Mouse (Mus musculus): ENCODE data around the gene Pus7. TPM values are rescaled to one million over a fixed set of nuclear protein-coding genes. Genes with fewer than 3 reads are reported as not detected.

Pus7 gene
- polyA plus RNA-seq, 1 experiment: 12.0 TPM

DNA sequence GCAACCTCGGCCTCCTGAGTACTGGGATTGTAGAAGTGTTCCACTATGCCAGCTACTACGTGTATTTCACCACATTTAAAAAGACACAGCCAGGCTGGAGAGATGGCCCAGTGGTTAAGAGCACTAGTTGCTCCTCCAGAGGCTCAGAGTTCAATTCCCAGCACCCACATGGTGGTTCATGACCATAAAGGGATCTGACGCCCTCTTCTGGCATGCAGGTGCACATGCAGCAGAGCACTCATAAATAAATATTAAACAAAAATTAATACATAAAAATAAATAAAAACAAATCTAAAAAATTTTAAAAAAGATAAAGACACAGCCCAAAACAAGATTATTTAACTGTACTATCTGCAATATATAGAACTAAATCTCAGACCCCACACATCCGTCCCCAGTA lies 3.0 kb downstream of the Pus7 start:
- Histone ChIP-seq H3K4me3 (ENCODE audit: insufficient read depth, low read depth, low read length) (no peak overlapping the region), H3K4me1 (ENCODE audit: control insufficient read depth, insufficient read depth, insufficient read length, low read length) (no peaks in the 10 kb centered on the region), H3K27ac (replicated peaks; ENCODE audit: low read depth, low read length) (no peak overlapping the region)

DNA sequence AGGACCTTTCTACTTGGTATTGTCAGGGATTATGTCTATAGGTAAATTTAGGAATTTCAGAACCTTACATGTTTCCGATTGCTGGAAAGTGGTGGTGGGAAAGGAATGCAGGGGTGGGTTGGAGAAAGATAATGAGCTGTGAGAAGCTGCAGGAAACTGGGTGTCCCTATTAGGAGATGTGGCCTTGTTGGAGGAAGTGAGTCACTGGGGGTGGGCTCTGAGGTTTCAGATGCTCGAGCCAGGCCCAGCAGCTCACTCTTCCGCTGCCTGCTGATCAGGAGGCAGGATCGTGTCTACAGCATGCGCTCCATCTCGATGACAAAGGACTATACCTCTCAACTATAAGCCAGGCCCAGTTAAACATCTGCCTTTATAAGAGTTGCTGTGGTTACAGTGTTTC lies 9.3 kb downstream of the Pus7 start:
- Histone ChIP-seq H3K4me1 (ENCODE audit: control insufficient read depth, insufficient read depth, insufficient read length, low read length) (no peaks in the 10 kb centered on the region), H3K4me3 (ENCODE audit: insufficient read depth, low read depth, low read length) (no peak overlapping the region), H3K27ac (replicated peaks; ENCODE audit: low read depth, low read length) (no peak overlapping the region)

DNA sequence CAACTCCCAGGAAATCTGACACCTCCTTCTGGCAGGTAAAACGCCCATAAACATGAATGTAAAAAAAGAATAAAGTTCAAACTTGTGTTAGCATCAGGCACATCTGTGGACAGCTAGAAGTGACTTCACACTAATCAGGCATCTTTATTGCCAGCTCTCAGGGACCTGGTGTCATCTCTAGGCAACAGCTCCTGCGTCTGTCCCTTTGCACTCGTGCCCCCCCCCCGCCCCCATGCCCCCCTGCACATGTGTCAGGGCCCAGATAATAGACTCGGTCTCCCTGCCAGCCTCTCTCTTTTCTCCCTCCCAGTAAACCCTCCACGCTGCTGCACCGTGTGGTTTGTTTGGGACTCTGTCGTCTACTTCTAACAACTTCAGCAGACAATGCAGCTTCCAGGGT lies 12.4 kb downstream of the Pus7 start:
- Histone ChIP-seq H3K4me1 (ENCODE audit: control insufficient read depth, insufficient read depth, insufficient read length, low read length) (no peaks in the 10 kb centered on the region), H3K27ac (replicated peaks; ENCODE audit: low read depth, low read length) (no peak overlapping the region), H3K4me3 (ENCODE audit: insufficient read depth, low read depth, low read length) (no peak overlapping the region)

DNA sequence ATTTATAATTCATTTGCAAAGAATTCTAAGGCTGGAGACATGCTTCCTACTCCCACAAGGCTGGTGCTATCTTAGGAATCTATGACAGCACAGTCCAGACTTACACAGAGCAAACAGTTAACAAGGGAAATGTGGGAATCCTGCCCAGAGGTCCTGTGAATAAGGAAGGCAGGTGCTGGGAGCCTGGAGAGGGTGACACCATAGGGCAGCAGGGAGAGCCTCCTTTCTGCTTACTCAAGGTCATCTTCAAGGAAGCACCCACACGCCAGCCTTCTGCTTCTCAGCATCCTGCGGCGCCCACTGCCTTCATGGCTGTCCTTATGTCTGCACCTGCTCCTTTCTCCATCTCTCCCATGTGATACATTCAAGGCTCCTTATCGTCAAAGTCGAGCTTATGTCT lies 19.0 kb downstream of the Pus7 start:
- H3K27ac ChIP-seq (replicated peaks; ENCODE audit: low read depth, low read length): no peak overlapping the region
- no peaks in the 10 kb centered on the region for H3K4me1 ChIP-seq (ENCODE audit: control insufficient read depth, insufficient read depth, insufficient read length, low read length)
- no peak overlapping the region for H3K4me3 ChIP-seq (ENCODE audit: insufficient read depth, low read depth, low read length)

DNA sequence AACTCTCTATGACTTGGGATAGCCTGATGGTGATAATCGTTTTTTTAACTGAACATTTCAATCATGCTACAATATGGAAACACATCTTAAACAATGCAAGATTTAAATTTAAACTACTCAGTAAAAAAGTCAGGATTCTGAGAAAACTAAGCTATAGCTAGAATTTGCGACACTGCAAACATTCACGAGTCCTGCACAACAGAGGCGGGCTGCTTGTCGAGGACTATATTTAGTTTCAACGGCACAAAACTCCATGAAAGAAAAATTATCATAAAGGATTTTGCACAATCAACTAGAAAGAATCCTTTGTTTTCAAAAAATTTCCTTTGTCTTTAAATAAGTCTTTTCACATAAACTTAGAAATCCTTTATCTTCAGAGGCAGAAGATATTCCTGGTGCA lies 21.0 kb downstream of the Pus7 start:
- no peak overlapping the region for H3K27ac ChIP-seq (replicated peaks; ENCODE audit: low read depth, low read length)
- H3K4me1 ChIP-seq (ENCODE audit: control insufficient read depth, insufficient read depth, insufficient read length, low read length): no peaks in the 10 kb centered on the region
- H3K4me3 ChIP-seq (ENCODE audit: insufficient read depth, low read depth, low read length): no peak overlapping the region

DNA sequence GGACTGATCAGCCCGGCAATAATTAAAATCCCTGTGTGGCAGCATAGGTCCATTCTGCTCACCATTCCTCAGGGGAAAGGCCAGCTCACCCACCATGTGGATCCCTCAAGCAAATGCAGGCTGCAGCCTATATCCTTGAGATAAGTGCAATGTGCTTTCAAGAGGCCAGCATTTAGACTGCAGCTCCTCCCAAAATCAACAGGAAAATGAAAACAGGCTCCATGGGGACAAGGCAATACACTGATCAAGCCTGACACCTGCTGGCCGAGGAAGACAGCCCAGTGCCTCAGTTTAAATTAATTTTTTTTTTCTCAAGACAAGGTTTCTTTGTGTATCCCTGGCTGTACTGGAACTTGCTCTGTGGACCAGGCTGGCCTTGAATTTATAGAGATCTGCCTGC lies 24.9 kb downstream of the Pus7 start:
- H3K4me3 ChIP-seq (ENCODE audit: insufficient read depth, low read depth, low read length): no peak overlapping the region
- no peak overlapping the region for H3K27ac ChIP-seq (replicated peaks; ENCODE audit: low read depth, low read length)
- no peaks in the 10 kb centered on the region for H3K4me1 ChIP-seq (ENCODE audit: control insufficient read depth, insufficient read depth, insufficient read length, low read length)

DNA sequence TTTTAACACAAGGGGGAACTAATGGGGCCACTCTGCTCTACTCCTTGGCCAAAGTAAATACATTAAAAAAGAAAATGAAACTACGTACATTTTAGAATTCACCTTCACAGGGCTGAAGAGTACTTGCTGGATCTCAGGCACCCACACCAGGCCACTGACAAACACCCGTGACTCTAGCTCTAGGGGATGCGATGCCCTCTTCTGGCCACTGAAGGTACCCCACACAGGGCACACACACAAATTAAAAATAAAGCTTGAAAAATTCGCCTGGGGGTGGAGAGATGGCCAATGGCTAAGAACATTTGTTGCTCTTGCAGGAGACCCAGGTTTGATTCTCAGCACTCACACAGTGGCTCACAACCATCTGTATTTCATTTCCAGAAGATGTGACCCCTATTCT lies 27.1 kb downstream of the Pus7 start:
- no peak overlapping the region for H3K27ac ChIP-seq (replicated peaks; ENCODE audit: low read depth, low read length)
- H3K4me1 ChIP-seq (ENCODE audit: control insufficient read depth, insufficient read depth, insufficient read length, low read length): no peaks in the 10 kb centered on the region
- H3K4me3 ChIP-seq (ENCODE audit: insufficient read depth, low read depth, low read length): no peak overlapping the region

DNA sequence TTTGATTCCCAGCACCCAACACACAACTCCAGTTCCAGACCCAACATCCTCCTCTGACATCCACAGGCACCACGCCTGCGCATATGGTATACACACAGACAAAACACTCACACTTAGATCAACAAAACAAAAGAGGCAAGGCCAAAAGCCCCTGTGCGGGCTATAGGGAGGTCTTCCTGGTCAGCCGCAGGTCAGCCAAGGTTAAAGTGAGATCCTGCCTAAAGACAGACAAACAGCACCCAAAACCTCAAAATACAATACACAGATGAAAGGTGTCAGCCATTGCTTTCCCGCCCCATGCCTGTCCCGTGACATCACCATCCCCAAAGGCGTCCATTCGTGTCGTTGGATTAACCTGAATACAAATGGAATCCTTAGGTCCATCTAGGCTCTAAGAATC lies 27.9 kb downstream of the Pus7 start:
- H3K4me1 ChIP-seq (ENCODE audit: control insufficient read depth, insufficient read depth, insufficient read length, low read length): no peaks in the 10 kb centered on the region

DNA sequence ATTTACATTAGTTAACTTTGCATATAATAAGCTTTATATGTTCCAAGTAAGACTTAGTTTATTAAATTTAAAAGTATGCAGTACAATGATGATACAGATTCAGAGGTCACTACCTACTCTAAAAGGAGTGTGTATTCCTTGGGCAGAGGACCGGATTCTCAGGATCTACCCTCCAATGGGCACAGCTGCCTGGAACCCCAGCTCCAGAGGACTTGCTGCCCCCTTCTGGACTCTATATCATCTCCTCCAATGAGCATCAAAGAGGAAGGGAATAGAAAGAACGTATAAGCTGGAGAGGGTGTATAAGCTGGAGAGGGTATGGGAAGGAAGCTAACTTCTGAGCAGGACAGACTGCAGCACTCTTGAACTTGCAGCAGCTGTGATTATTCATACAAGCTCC lies 33.6 kb downstream of the Pus7 start:
- H3K27ac ChIP-seq (replicated peaks; ENCODE audit: low read depth, low read length): no peak overlapping the region
- H3K4me3 ChIP-seq (ENCODE audit: insufficient read depth, low read depth, low read length): no peak overlapping the region
- no peaks in the 10 kb centered on the region for H3K4me1 ChIP-seq (ENCODE audit: control insufficient read depth, insufficient read depth, insufficient read length, low read length)

More for the DNA sequence above, 27.9 kb downstream of the Pus7 start:
- no peak overlapping the region for H3K4me3 ChIP-seq (ENCODE audit: insufficient read depth, low read depth, low read length)
- H3K27ac ChIP-seq (replicated peaks; ENCODE audit: low read depth, low read length): no peak overlapping the region

DNA sequence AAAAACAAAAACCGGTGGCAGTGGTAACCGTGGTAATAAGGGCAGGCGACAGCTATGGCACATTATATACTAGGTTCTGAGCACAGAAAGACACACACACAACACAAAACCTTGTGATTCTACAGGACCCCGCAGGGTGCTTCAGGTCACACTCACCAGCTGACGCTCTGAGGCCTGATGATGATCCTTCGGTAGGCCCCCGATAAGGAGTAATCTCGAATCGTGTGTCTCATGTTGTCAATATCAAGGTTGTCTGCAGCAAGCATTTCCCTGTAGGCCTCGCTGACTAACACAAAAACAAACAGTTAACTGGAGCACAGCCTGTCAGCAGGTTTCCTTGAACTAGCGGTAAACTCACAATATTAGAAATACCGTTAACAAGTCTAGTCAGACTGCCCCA lies 40.2 kb downstream of the Pus7 start:
- H3K27ac ChIP-seq (replicated peaks; ENCODE audit: low read depth, low read length): no peak overlapping the region
- no peak overlapping the region for H3K4me3 ChIP-seq (ENCODE audit: insufficient read depth, low read depth, low read length)
- no peaks in the 10 kb centered on the region for H3K4me1 ChIP-seq (ENCODE audit: control insufficient read depth, insufficient read depth, insufficient read length, low read length)

DNA sequence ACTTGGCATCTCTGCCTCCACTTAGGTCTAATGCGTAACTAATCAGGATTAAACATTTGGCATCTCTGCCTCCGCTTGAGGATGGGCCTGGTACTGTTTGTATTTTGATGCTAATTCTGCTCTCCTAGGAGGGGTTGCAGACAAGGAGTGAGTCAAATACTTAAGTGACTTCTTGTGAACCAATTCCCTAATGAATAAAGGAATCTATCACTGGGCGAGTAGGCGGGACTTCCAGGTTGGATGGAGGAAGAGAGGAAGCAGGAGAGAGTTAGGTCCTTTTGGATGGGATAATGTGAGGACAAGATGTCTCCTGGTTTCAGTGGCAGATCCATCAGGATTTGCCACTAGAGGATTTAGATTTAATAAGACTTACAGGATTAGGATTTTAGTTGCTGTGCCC lies 46.4 kb downstream of the Pus7 start:
- no peak overlapping the region for H3K27ac ChIP-seq (replicated peaks; ENCODE audit: low read depth, low read length)
- no peaks in the 10 kb centered on the region for H3K4me1 ChIP-seq (ENCODE audit: control insufficient read depth, insufficient read depth, insufficient read length, low read length)
- no peak overlapping the region for H3K4me3 ChIP-seq (ENCODE audit: insufficient read depth, low read depth, low read length)

DNA sequence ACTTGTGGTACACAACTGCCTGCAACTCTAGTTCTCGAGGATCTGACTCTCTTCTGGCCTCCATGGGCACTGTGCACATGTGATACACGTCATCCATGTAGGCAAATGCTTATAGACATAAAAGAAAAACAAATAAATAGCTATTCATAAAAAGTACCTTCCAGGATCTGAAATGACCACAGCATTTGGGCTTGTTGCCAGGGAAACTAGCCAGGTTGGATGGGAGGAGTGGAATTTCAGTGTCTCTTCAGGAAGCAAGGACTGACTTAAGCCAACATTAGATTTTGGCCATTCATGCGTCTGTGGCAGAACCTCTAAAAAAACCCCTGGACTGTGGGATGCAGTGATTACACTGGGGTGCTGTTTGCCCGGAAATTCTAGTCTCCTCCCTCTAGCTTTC lies 47.1 kb downstream of the Pus7 start:
- Histone ChIP-seq H3K4me1 (ENCODE audit: control insufficient read depth, insufficient read depth, insufficient read length, low read length) (no peaks in the 10 kb centered on the region), H3K27ac (replicated peaks; ENCODE audit: low read depth, low read length) (no peak overlapping the region), H3K4me3 (ENCODE audit: insufficient read depth, low read depth, low read length) (no peak overlapping the region)

DNA sequence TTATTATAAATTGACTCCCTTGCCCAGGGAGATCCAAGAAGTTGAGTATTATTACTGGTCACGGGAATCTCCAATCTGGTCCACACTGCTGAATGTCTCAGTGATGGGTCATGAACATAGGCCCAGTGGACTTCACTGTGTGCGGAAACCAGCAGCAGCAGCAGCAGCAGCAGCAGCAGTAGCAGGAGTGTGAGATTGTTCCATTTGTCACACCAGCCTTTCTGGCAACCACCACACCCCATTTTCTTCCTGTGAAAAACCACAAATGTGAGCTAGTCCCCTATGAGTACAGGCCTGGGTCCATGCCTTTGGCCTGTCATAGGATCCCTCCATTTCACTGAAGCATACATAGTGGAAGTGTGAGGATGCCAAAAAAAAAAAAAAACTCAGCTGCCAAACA lies 61.6 kb downstream of the Pus7 start:
- H3K27ac ChIP-seq (replicated peaks; ENCODE audit: low read depth, low read length): no peak overlapping the region
- H3K4me3 ChIP-seq (ENCODE audit: insufficient read depth, low read depth, low read length): no peak overlapping the region
- no peaks in the 10 kb centered on the region for H3K4me1 ChIP-seq (ENCODE audit: control insufficient read depth, insufficient read depth, insufficient read length, low read length)

DNA sequence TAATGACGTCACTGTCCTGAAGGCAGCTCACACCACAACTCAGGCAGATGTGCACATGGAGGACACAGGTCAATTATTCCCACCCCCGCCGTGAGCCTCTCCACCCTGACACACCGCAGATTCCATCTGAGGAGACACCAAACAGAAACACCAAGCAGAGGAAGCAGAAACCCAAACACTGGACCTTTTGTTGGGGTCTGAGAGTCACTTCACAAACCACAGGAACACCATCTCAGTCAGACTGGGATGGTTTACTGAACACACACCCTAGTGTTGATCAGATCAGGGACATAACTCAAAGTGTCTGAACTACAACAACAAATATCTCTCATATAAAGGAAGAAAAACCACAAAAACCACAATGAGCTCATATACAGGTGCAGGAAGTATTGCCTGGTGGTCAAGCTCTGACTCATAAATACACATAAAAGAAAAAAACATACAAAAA lies 64.6 kb downstream of the Pus7 start:
- H3K27ac ChIP-seq (replicated peaks; ENCODE audit: low read depth, low read length): no peak overlapping the region
- H3K4me3 ChIP-seq (ENCODE audit: insufficient read depth, low read depth, low read length): no peak overlapping the region

DNA sequence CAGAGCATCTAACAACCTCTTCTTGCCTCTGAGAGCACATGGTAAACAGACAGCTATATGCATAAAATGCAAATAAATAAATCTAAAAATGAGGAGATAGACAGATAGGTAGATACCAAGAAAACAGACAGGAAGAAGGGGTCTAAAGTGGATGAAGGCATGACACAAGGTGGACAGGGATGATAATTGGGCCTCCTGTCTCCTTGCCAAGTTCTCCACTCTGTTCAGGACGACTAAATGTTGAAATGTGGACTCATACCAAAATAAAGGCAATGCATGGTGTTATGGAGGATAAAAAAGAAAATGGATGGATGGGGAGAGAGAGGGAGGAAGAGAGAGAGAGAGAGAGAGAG lies 65.4 kb downstream of the Pus7 start:
- H3K27ac ChIP-seq (replicated peaks; ENCODE audit: low read depth, low read length): no peak overlapping the region
- H3K4me1 ChIP-seq (ENCODE audit: control insufficient read depth, insufficient read depth, insufficient read length, low read length): no peaks in the 10 kb centered on the region
- H3K4me3 ChIP-seq (ENCODE audit: insufficient read depth, low read depth, low read length): no peak overlapping the region

More for the DNA sequence above, 64.6 kb downstream of the Pus7 start:
- no peaks in the 10 kb centered on the region for H3K4me1 ChIP-seq (ENCODE audit: control insufficient read depth, insufficient read depth, insufficient read length, low read length)

DNA sequence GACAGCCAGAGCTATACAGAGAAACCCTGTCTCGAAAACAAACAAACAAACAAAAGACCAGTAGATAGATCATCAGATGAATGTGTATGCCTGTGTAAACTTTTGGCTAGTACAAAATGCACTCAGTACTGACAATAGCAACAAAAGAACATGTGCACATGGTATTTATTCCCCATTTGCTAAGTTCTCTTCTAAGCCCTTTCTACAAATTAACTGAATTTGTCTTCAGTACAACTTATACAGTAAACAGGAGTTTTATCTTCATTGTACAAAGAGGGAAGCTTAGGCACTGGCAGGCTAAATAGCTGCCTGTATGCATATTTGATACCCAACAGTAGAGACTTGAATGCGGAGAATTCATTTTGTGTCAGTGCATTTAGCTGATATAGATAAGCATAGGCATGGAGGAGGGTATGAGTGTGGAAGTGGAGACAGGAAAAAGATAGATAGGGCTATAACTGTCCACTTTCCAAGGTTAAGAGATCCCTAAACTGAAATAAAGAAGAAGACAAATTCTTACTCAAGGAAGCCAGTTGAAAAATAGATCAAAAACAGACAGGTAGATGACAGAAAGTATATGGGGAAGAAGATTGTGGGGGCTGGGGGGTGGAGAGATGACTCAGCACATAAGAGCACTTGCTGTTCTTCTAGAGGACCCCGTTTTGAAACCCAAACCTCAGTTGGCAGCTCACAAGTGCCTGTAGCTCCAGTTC lies 65.9 kb downstream of the Pus7 start:
- no peak overlapping the region for H3K4me3 ChIP-seq (ENCODE audit: insufficient read depth, low read depth, low read length)
- no peak overlapping the region for H3K27ac ChIP-seq (replicated peaks; ENCODE audit: low read depth, low read length)
- no peaks in the 10 kb centered on the region for H3K4me1 ChIP-seq (ENCODE audit: control insufficient read depth, insufficient read depth, insufficient read length, low read length)

All from brown adipose tissue, adult 24 weeks (tissue).